ENCODE assay signal across 1 mouse cellular context in genomic region chr5:127616884-127617635, GRCm38 (mm10).
TF ChIP-seq lines count a peak whose summit lies in the region.

No protein-coding gene starts in this region.

TF ChIP-seq in myocyte, 11 proteins besides CTCF, POLR2A, EP300 and RAD21 (continued from another document):
- TF ChIP-seq MYOD1 (IDR thresholded peaks at IDR 0.05; ENCODE audit: control insufficient read depth in 1 of 3, insufficient read length in 2 of 3, low read depth in 2 of 3) = peak in 1 of 3 experiments; percentile 21
- TF ChIP-seq SRF (IDR thresholded peaks at IDR 0.05; ENCODE audit: control insufficient read depth, insufficient read length, low read depth) = no peak
